Mouse (Mus musculus): ENCODE measurements around the gene Rbfox3.

DNA sequence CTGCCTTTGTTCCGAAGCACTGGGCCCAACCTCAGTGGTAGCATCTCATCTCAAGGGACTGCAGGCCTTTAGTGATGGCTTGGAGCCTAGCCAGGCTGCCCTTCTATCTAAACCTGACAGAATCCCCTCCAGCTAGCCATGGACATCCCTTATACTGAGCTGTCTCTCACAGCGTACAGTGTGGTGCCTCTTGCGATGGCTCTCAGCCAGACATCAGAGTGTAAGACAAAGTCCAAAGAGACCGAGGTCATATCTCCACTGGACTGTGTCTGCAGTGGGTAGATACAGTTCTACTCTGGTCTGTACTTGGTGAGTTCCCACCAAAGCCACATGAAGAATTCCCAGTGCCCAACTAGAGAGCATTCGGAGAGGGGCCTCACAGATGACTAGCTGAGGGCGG is 240.2 kb downstream of the Rbfox3 start:
- TF ChIP-seq CTCF (IDR thresholded peaks at IDR 0.05; ENCODE audit: extremely low read depth, insufficient read depth, insufficient read length, insufficient replicate concordance) (no peak), POLR2A (IDR thresholded peaks at IDR 0.05; ENCODE audit: low read depth, low read length) (no peak)
